Mouse (Mus musculus) limb, embryonic 12.5 days (tissue): Measurements from ENCODE around the gene Hmga2. TPM values are rescaled to one million over a fixed set of nuclear protein-coding genes. Genes with fewer than 3 reads are reported as not detected.

ENCODE experiments used
- ATAC-seq: fragments of 200-750 bp; cut with Nextera tagmentation; 2 replicates; pipeline ENCODE4 v1.8.0; 2017; ENCODE audit warnings: low read depth, moderate TSS enrichment; ENCODE audit not compliant: insufficient number of reproducible peaks, insufficient read depth, low FRiP score, low TSS enrichment
- H3K27ac ChIP-seq: fragments of 300-500 bp; sonication (generic); 2 replicates; pipeline ENCODE4 v1.5.1; 2016; ENCODE audit warnings: mild to moderate bottlenecking, moderate library complexity
- H3K27me3 ChIP-seq: fragments of 300-500 bp; sonication (generic); 2 replicates; pipeline ENCODE4 v1.6.1; 2016; ENCODE audit warnings: mild to moderate bottlenecking, moderate library complexity
- H3K36me3 ChIP-seq: fragments of 300-500 bp; sonication (generic); 2 replicates; pipeline ENCODE4 v1.6.1; 2016; ENCODE audit warnings: mild to moderate bottlenecking, moderate library complexity
- H3K4me1 ChIP-seq: fragments of 300-500 bp; sonication (generic); replicated peaks from 2 replicates; pipeline ENCODE4 v1.6.1; 2016
- H3K4me2 ChIP-seq: fragments of 300-500 bp; sonication (generic); 2 replicates; pipeline ENCODE4 v1.6.1; 2016; ENCODE audit warnings: mild to moderate bottlenecking, moderate library complexity
- H3K4me3 ChIP-seq: fragments of 300-500 bp; sonication (generic); replicated peaks from 2 replicates; pipeline ENCODE4 v1.5.1; 2016; ENCODE audit warnings: mild to moderate bottlenecking
- H3K9ac ChIP-seq: fragments of 300-500 bp; sonication (generic); replicated peaks from 2 replicates; pipeline ENCODE4 v1.6.1; 2016; ENCODE audit warnings: mild to moderate bottlenecking, moderate library complexity
- H3K9me3 ChIP-seq: fragments of 300-500 bp; sonication (generic); 2 replicates; pipeline ENCODE4 v1.6.1; 2016; ENCODE audit warnings: mild to moderate bottlenecking, moderate library complexity
- WGBS: fragments of 180-500 bp; shearing (Covaris S2); methylation state at CpG from one replicate; pipeline ENCODE4 v1.1.7; 2016; 5-methylcytosine and 5-hydroxymethylcytosine counted together
- polyA plus RNA-seq: library from polyadenylated mRNA; unstranded; fragments of >200 nt; fragmentation: Nextera tagmentation; extraction: Ambion mirVana; gene quantifications from 2 replicates; pipeline ENCODE4 v1.2.1, GENCODE M21; 2016

Gene Hmga2
- polyA plus RNA-seq, result 128 and 132 TPM in 2 replicates

- Histone ChIP-seq H3K9ac (peak within 1 kb of the TSS; percentile 100), H3K4me3 (peak within 1 kb of the TSS; percentile 97), H3K36me3 (peaks cover 8% of the 10 kb centered on the region), H3K4me1 (peaks cover 18% of the 10 kb centered on the region), H3K9me3 (no peaks in the 10 kb centered on the region), H3K4me2 (peak within 1 kb of the TSS; percentile 88), H3K27ac (peak within 1 kb of the TSS; percentile 99), H3K27me3 (no peaks in the 10 kb centered on the region)
- peak; percentile 67 for ATAC-seq
- under 1% methylated on average over 99 of the region's 99 CpGs for WGBS
Measured at GRCm38 (mm10) chr10:120475601-120476515, at the start of gene Hmga2. TSS of gene Hmga2 (minus strand) at chr10:120476469.

DNA sequence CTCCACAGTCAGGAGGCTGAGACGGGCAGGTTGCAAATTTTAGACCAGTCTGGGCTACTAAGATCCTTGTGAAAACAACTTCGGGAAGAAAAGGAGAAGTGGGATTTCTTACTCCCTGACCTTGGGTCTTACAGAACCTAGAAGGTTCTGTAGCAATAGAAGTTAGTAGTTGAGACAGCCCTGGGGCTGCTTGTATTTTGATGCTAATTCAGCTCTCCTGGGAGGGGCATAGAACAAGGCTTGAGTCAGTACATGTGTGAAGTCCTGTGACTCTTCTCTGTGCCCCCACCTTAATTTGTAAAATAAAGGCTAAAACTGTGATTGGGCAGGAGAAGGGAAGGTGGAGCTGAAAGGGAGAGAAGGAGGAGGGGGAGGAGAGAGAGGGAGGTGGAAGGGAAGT is 46.7 kb upstream of the Hmga2 start:
- Histone ChIP-seq H3K4me2 (no peak overlapping the region), H3K9ac (no peak overlapping the region), H3K4me1 (peaks cover 6% of the 10 kb centered on the region), H3K4me3 (no peak overlapping the region), H3K36me3 (no peaks in the 10 kb centered on the region), H3K9me3 (0 out of 2 replicates have a peak, but pooled peaks cover 10% of the 10 kb centered on the region), H3K27me3 (no peaks in the 10 kb centered on the region), H3K27ac (no peak overlapping the region)
- no peak for ATAC-seq
- WGBS, result 91% methylated on average over 2 of the region's 2 CpGs

GRCm38 (mm10) chr10:120521912-120522575 is 45.8 kb upstream of the Hmga2 start:
- no peak overlapping the region for H3K27ac ChIP-seq
- 89% methylated on average over 9 of the region's 9 CpGs for WGBS
- no peak overlapping the region for H3K9ac ChIP-seq
- no peak overlapping the region for H3K4me2 ChIP-seq
- H3K9me3 ChIP-seq, result 0 out of 2 replicates have a peak, but pooled peaks cover 10% of the 10 kb centered on the region
- ATAC-seq, result no peak
- peaks cover 6% of the 10 kb centered on the region for H3K4me1 ChIP-seq
- no peaks in the 10 kb centered on the region for H3K36me3 ChIP-seq
- no peak overlapping the region for H3K4me3 ChIP-seq
- H3K27me3 ChIP-seq, result no peaks in the 10 kb centered on the region

DNA sequence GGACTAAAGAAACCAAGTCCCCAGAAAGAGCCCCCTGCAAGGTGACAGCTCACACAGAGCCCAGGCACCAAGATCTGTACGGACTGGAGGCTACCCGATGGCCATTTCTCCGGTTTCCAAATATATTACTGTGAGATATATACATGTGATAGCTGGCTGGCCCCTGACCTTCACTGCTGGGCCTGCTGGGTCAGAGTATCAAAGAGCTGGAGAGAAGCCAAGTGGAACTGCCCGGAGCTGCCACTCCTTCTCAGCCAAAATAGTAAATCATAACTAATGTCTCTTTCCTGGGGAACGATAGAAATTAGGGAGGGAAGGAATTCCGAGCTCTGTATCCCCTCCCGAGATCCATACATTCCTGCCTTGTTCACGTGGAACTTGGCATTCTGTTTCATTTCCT is 40.0 kb upstream of the Hmga2 start:
- Histone ChIP-seq H3K27me3 (no peaks in the 10 kb centered on the region), H3K27ac (peak overlapping the region; percentile 8; the same call in 1 of the 2 replicates), H3K36me3 (no peaks in the 10 kb centered on the region), H3K4me1 (peaks cover 23% of the 10 kb centered on the region), H3K4me3 (no peak overlapping the region), H3K9me3 (0 out of 2 replicates have a peak, but pooled peaks cover 10% of the 10 kb centered on the region), H3K9ac (no peak overlapping the region), H3K4me2 (no peak overlapping the region)
- WGBS, result 26% methylated on average over 8 of the region's 8 CpGs
- ATAC-seq, result no peak

DNA sequence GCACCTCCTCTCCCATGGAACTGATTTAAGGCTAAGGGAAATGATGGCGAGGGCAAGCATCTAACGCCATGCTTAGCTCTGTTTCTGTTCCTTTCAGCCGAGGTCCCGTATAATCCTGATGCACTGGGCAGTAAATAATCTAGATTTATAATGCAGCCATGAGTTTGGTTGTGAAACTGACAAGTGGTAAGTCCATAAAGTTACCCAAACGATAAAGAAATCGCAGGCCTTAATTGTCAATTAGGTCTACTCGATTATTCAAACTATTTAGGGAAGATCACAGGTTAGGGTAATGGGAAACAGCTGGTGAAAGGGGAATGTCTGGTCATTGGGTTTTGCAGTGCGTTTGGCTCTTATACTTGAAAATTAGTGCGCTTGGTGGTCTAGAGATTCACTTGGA is 37.5 kb upstream of the Hmga2 start:
- WGBS, result 14% methylated on average over 9 of the region's 9 CpGs
- no peak overlapping the region for H3K4me3 ChIP-seq

GRCm38 (mm10) chr10:120512946-120513345 is 36.7 kb upstream of the Hmga2 start:
- peaks cover 23% of the 10 kb centered on the region for H3K4me1 ChIP-seq
- no peak for ATAC-seq
- peak overlapping the region; percentile 10; the same call in 1 of the 2 replicates for H3K4me2 ChIP-seq
- no peak overlapping the region for H3K27ac ChIP-seq
- no peaks in the 10 kb centered on the region for H3K9me3 ChIP-seq
- H3K9ac ChIP-seq, result no peak overlapping the region
- H3K36me3 ChIP-seq, result no peaks in the 10 kb centered on the region
- WGBS, result 42% methylated on average over 4 of the region's 4 CpGs
- no peak overlapping the region for H3K4me3 ChIP-seq
- no peaks in the 10 kb centered on the region for H3K27me3 ChIP-seq

More for the DNA sequence above, 37.5 kb upstream of the Hmga2 start:
- Histone ChIP-seq H3K27ac (no peak overlapping the region), H3K27me3 (no peaks in the 10 kb centered on the region), H3K36me3 (no peaks in the 10 kb centered on the region), H3K9me3 (no peaks in the 10 kb centered on the region), H3K4me2 (no peak overlapping the region), H3K4me1 (peaks cover 23% of the 10 kb centered on the region), H3K9ac (no peak overlapping the region)
- no peak for ATAC-seq

GRCm38 (mm10) chr10:120512121-120512520 is 35.9 kb upstream of the Hmga2 start:
- Histone ChIP-seq H3K9ac (no peak overlapping the region), H3K27me3 (no peaks in the 10 kb centered on the region), H3K4me1 (peaks cover 23% of the 10 kb centered on the region), H3K4me2 (no peak overlapping the region), H3K36me3 (no peaks in the 10 kb centered on the region), H3K27ac (no peak overlapping the region), H3K9me3 (no peaks in the 10 kb centered on the region), H3K4me3 (no peak overlapping the region)
- whole genome bisulfite sequencing, result 86% methylated on average over 8 of the region's 8 CpGs
- no peak for ATAC-seq

GRCm38 (mm10) chr10:120503959-120504358 is 27.7 kb upstream of the Hmga2 start:
- Histone ChIP-seq H3K27me3 (no peaks in the 10 kb centered on the region), H3K36me3 (no peaks in the 10 kb centered on the region), H3K27ac (no peak overlapping the region), H3K4me2 (no peak overlapping the region), H3K4me1 (0 out of 2 replicates have a peak, but pooled peaks cover 5% of the 10 kb centered on the region), H3K9ac (no peak overlapping the region), H3K4me3 (no peak overlapping the region), H3K9me3 (no peaks in the 10 kb centered on the region)
- ATAC-seq, result no peak
- 92% methylated on average over 5 of the region's 5 CpGs for WGBS

- ATAC-seq, result no peak
- no peaks in the 10 kb centered on the region for H3K27me3 ChIP-seq
- no peak overlapping the region for H3K4me3 ChIP-seq
- H3K36me3 ChIP-seq, result no peaks in the 10 kb centered on the region
- 0 out of 2 replicates have a peak overlapping the region, but pooled peaks have one; percentile 17 for H3K27ac ChIP-seq
- H3K4me1 ChIP-seq, result 0 out of 2 replicates have a peak, but pooled peaks cover 5% of the 10 kb centered on the region
- no peak overlapping the region for H3K4me2 ChIP-seq
- H3K9me3 ChIP-seq, result no peaks in the 10 kb centered on the region
- H3K9ac ChIP-seq, result no peak overlapping the region
- WGBS, result 66% methylated on average over 9 of the region's 9 CpGs
Measured at GRCm38 (mm10) chr10:120500794-120501193, 24.5 kb upstream of the Hmga2 start.

GRCm38 (mm10) chr10:120498086-120498485 is 21.8 kb upstream of the Hmga2 start:
- ATAC-seq, result no peak
- Histone ChIP-seq H3K27me3 (no peaks in the 10 kb centered on the region), H3K9ac (no peak overlapping the region), H3K36me3 (no peaks in the 10 kb centered on the region), H3K4me3 (no peak overlapping the region), H3K9me3 (no peaks in the 10 kb centered on the region), H3K27ac (no peak overlapping the region), H3K4me1 (0 out of 2 replicates have a peak, but pooled peaks cover 9% of the 10 kb centered on the region), H3K4me2 (no peak overlapping the region)

DNA sequence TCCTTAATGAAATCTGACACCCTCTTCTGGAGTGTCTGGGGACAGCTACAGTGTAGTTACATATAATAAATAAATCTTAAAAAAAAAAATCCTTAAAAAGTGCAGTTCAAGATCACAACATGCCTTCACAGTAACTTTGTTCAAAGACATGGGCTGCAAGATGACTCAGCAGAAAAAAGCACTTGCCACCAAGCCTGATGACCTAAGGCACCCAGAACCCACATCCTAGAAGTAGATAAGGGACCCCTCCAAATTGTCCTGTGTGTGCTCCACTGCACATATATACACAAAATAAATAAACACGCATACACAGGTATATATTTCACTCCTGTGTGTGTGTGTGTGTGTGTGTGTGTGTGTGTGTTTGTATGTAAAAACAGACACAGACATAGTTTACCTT is 18.4 kb upstream of the Hmga2 start:
- ATAC-seq, result no peak
- H3K27ac ChIP-seq, result no peak overlapping the region
- no peaks in the 10 kb centered on the region for H3K36me3 ChIP-seq
- no peak overlapping the region for H3K4me3 ChIP-seq
- no peak overlapping the region for H3K4me2 ChIP-seq
- WGBS, result 94% methylated on average over 1 of the region's 1 CpGs
- 0 out of 2 replicates have a peak, but pooled peaks cover 9% of the 10 kb centered on the region for H3K4me1 ChIP-seq
- H3K27me3 ChIP-seq, result no peaks in the 10 kb centered on the region
- no peaks in the 10 kb centered on the region for H3K9me3 ChIP-seq
- H3K9ac ChIP-seq, result no peak overlapping the region
